8 mouse cellular contexts compared by ENCODE assay signal in genomic region chr1:189687654-189688387, GRCm38 (mm10). TPM values are rescaled to one million over a fixed set of nuclear protein-coding genes. Genes with fewer than 3 reads are reported as not detected.
DNase-seq lines count a peak whose midpoint lies in the region; ATAC-seq and TF ChIP-seq lines count a peak whose summit lies in the region.

TSS of gene Cenpf (minus strand) at chr1:189688086.

- no peak for TF ChIP-seq CTCF in bone marrow macrophage, adult 2 months (IDR thresholded peaks at IDR 0.05; ENCODE audit: low read depth, low read length)
- TF ChIP-seq CTCF in embryonic fibroblast, embryonic 13.5 days (IDR thresholded peaks at IDR 0.05; ENCODE audit: borderline replicate concordance, insufficient read depth, low read length), result no peak

- H3K4me1 ChIP-seq in bone marrow macrophage, adult 2 months (ENCODE audit: control insufficient read depth, insufficient read depth, low read length), result peaks cover 4% of the 10 kb centered on the region; the same call in 1 of the 2 replicates
- peaks cover 14% of the 10 kb centered on the region for H3K4me1 ChIP-seq in embryonic fibroblast, embryonic 13.5 days (ENCODE audit: control insufficient read depth, insufficient read depth, low read length)
- H3K4me1 ChIP-seq in kidney, embryonic 14.5 days (ENCODE audit: control insufficient read depth, insufficient read depth, low read length), result peaks cover 15% of the 10 kb centered on the region
- H3K4me1 ChIP-seq in limb, embryonic 15.5 days, result peaks cover 22% of the 10 kb centered on the region

- TF ChIP-seq POLR2A in bone marrow macrophage, adult 2 months (IDR thresholded peaks at IDR 0.05; ENCODE audit: borderline replicate concordance, low read depth, low read length), result no peak
- no peak; the same call in none of the 2 replicates for TF ChIP-seq POLR2A in embryonic fibroblast, embryonic 13.5 days (IDR thresholded peaks at IDR 0.05; ENCODE audit: low read depth, low read length)

- H3K9ac ChIP-seq in kidney, embryonic 14.5 days (ENCODE audit: low read depth, low read length), result peak within 1 kb of the TSS; percentile 89
- H3K9ac ChIP-seq in limb, embryonic 15.5 days, result peak within 1 kb of the TSS; percentile 45

- WGBS in kidney, embryonic 14.5 days, result under 1% methylated on average over 51 of the region's 55 CpGs
- WGBS in limb, embryonic 15.5 days, result under 1% methylated on average over 55 of the region's 55 CpGs

- peak; percentile 99 for DNase-seq in A20 (ENCODE audit: low read depth, low spot score)
- DNase-seq in heart, adult 9 months (ENCODE audit: low spot score in 2 of 2), result peak; percentile 97
- peak; percentile 96 to 97 for DNase-seq in monocyte, adult 2 months (ENCODE audit: low read depth in 1 of 2, low spot score in 2 of 2)
- DNase-seq in spleen, postnatal 36 days (ENCODE audit: low spot score in 2 of 2), result peak; percentile 97 to 98

- H3K9me3 ChIP-seq in kidney, embryonic 14.5 days (ENCODE audit: control insufficient read depth, low read length), result no peaks in the 10 kb centered on the region
- H3K9me3 ChIP-seq in limb, embryonic 15.5 days, result no peaks in the 10 kb centered on the region

- peak; percentile 100 for ATAC-seq in kidney, embryonic 14.5 days (ENCODE audit: low FRiP score, low TSS enrichment)
- ATAC-seq in limb, embryonic 15.5 days (ENCODE audit: insufficient number of reproducible peaks, low FRiP score, low TSS enrichment, low read depth), result peak; percentile 100

- H3K27me3 ChIP-seq in kidney, embryonic 14.5 days (ENCODE audit: control insufficient read depth, insufficient read depth, low read length), result no peaks in the 10 kb centered on the region
- H3K27me3 ChIP-seq in limb, embryonic 15.5 days, result no peaks in the 10 kb centered on the region

- peak within 1 kb of the TSS; percentile 80 for H3K4me3 ChIP-seq in bone marrow macrophage, adult 2 months (ENCODE audit: insufficient read depth, low read length)
- H3K4me3 ChIP-seq in embryonic fibroblast, embryonic 13.5 days (ENCODE audit: insufficient read depth, low read length), result peak within 1 kb of the TSS; percentile 89
- H3K4me3 ChIP-seq in kidney, embryonic 14.5 days (ENCODE audit: low read length), result peak within 1 kb of the TSS; percentile 92
- peak within 1 kb of the TSS; percentile 73 for H3K4me3 ChIP-seq in limb, embryonic 15.5 days

- H3K4me2 ChIP-seq in kidney, embryonic 14.5 days (replicated peaks; ENCODE audit: low read depth, low read length), result peak within 1 kb of the TSS; percentile 90
- H3K4me2 ChIP-seq in limb, embryonic 15.5 days, result peak within 1 kb of the TSS; percentile 89

- no peak within 1 kb of the TSS for H3K27ac ChIP-seq in bone marrow macrophage, adult 2 months (ENCODE audit: insufficient read depth, low read depth, low read length)
- H3K27ac ChIP-seq in embryonic fibroblast, embryonic 13.5 days (ENCODE audit: insufficient read depth, low read length), result no peak within 1 kb of the TSS
- H3K27ac ChIP-seq in kidney, embryonic 14.5 days (ENCODE audit: low read depth, low read length), result peak within 1 kb of the TSS; percentile 78
- H3K27ac ChIP-seq in limb, embryonic 15.5 days, result peak within 1 kb of the TSS; percentile 57; the same call in 1 of the 2 replicates

- peaks cover 27% of the 10 kb centered on the region for H3K36me3 ChIP-seq in kidney, embryonic 14.5 days (ENCODE audit: control insufficient read depth, insufficient read depth, low read length)
- H3K36me3 ChIP-seq in limb, embryonic 15.5 days, result peaks cover 21% of the 10 kb centered on the region

RNA-seq across cellular contexts. Expression of gene Cenpf, which starts in this region (rescaled TPM):
- polyA plus RNA-seq in bone marrow macrophage, adult 2 months (2012; ENCODE audit: insufficient read depth, insufficient read length, missing spikeins), result 15.7 and 17.7 TPM in 2 replicates
- 21.1 and 32.0 TPM in 2 replicates for polyA plus RNA-seq in embryonic fibroblast, embryonic 13.5 days (2011; ENCODE audit: insufficient read length, low read depth, missing spikeins)
- 87.3 and 98.8 TPM in 2 replicates for polyA plus RNA-seq in kidney, embryonic 14.5 days (2014; fragmentation: Nextera tagmentation; extraction: Ambion mirVana)
- polyA plus RNA-seq in limb, embryonic 15.5 days (2015; fragmentation: Nextera tagmentation; extraction: Ambion mirVana), result 65.1 and 65.8 TPM in 2 replicates

Comparison
In these comparisons a context has a peak if more than half of its experiments do, and no peak if none do; other contexts are left out.
1. H3K27ac ChIP-seq: peak in kidney, embryonic 14.5 days (single experiment) and limb, embryonic 15.5 days (single experiment); none in bone marrow macrophage, adult 2 months (single experiment) and embryonic fibroblast, embryonic 13.5 days (single experiment).
2. Peak in every context shown above with its lines, with median percentiles within 50 percentile points of each other: DNase-seq and H3K4me3 ChIP-seq.